Mouse (Mus musculus): ENCODE measurements around the gene Rnf144a.

DNA sequence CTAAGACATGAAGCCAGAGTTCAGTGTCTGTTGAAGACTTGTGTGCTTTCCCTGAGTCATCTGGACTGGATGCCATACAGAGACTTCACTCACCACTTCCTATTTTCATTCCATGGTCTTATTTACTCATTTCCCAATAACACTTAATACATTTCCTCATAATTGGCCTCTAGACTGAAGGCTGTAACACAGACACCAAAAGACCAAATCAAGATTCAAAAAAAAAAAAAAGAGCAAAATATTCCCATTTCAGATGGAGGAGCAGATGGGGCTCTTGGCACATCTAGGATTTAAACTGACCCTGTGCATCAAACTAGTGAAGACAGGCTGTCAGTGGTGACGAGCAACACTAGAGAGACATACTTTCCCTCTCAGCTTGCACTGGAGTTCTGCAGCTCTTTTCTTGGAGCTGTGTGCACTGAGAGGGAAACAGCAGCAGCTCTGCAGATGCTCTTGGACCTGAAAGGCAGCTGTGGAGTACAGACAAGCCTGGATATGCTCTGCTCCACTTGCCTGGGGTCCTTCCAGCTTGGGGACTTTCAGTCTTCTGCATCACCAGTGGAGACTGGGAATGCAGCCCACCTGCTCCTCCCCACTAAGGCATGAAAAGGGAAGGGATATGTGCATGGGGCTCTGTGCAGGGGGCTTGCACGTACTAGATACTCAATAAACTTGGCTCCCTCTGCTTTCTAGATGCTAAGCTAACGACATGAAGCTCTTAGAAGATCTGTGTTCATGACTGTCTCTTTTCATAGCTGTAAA is 134.2 kb downstream of the Rnf144a start:
- TF ChIP-seq POLR2A (IDR thresholded peaks at IDR 0.05; ENCODE audit: borderline replicate concordance, extremely low read depth, insufficient read depth, insufficient read length, poor library complexity, severe bottlenecking): no peak
- TF ChIP-seq CTCF (IDR thresholded peaks at IDR 0.05; ENCODE audit: borderline replicate concordance, extremely low read depth, insufficient read depth, insufficient read length): no peak

Data from brain, embryonic 14.5 days (tissue).